Mouse (Mus musculus): Measurements from ENCODE around the gene Psmc5. TPM values are rescaled to one million over a fixed set of nuclear protein-coding genes. Genes with fewer than 3 reads are reported as not detected.
"Not testable (repeated sequence)": the region's sequence is repeated elsewhere in the genome, so short reads cannot be mapped to it uniquely, and the experiment has no call there.

The Psmc5 gene
- polyA plus RNA-seq (2017; shearing (Covaris generic)) = 100 to 1,000 TPM; 145 to 157 (median 154) TPM

DNA sequence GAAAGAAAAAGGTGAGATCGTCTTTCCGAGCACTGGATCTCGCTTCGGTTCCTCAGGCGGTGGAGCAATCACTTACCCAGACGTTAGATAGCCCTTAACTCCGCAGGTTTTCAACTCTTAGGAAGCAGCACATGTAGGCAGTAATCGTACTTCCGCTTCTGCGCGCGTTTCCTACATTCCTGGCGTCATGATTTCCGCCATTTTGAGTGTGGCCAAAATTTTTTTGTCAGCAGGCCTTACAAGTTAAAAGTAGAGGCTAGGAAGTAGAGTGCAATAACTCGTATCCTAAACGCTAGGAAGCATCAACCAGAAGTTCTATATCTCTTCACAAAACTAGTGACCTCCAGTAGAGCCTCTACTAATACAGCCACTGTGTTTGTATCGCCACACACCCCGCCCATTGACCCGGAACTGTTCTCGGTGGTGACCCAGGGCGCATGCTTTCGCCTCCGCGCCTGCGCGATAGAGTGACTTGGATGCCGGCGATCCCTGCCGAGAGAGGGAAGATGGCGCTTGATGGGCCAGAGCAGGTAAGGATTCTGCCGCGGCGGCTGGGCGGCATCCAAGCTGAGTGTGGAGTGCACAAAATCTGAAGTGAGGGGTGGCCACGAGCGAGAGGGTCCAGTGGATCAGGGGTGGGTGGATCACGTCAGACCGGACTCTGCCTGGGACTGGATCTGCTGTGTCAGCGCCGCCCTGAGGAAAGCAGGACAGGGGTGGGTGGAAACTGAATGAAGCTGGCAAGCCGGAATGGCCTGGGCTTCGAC lies at the start of gene Psmc5, which contains the start of gene Ftsj3:
Gene Psmc5, plus strand, starts transcription at position 470 of the 767 bp plus-strand sequence.
Gene Ftsj3, minus strand, starts transcription at position 395 of the 767 bp plus-strand sequence.
- ATAC-seq = peak; percentile 88

DNA sequence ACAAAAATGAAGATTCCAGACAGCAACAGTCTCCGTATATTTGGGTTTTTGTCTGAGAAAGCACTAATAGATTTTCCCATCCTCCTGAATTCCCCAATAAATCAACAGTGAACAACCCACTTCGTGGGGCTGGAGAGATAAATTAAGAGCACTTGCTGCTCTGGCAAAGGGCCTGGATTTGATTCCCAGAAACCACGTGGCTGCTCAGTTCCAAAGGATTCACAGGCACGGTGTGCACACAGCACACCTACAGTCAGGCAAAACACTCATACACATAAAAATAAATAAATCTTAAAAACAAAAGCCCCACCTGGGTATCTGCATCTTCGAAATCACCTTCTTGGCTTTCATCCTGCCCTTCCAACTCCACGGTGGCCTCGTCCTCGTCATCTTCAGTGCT lies 43.2 kb upstream of the Psmc5 start:
- no peak for ATAC-seq

DNA sequence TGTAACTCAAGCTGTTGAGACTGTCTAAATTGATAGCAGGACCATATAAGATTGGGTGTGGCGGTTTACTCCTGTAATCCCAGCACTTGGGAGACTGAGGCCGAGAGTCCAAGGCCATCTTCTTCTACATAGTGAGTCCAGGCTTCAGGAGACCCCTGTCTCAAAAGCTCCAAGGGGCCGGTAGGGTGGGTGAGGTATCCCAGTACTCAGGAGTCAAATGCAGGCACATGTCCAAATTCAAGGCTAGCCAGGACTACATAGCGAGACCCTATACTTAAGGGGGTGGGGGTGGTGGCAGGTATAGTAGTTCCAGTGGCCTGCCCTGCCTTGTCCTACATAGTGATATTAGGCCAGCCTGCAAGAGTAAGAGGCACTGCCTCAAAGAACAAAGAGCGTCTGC lies 41.1 kb upstream of the Psmc5 start:
- ATAC-seq = no peak

- no peak for ATAC-seq
Observed at GRCm38 (mm10) chr11:106215450-106215859, 40.5 kb upstream of the Psmc5 start.

- peak; percentile 86 for ATAC-seq
Observed at GRCm38 (mm10) chr11:106215927-106216729, 39.8 kb upstream of the Psmc5 start, which contains the start of gene Ccdc47. Gene Ccdc47 (minus strand): TSS chr11:106216344.

- ATAC-seq = peak; percentile 70
Observed at GRCm38 (mm10) chr11:106216730-106217490, 39.0 kb upstream of the Psmc5 start, which contains the start of gene Ddx42. Gene Ddx42 (plus strand): TSS chr11:106216926.

DNA sequence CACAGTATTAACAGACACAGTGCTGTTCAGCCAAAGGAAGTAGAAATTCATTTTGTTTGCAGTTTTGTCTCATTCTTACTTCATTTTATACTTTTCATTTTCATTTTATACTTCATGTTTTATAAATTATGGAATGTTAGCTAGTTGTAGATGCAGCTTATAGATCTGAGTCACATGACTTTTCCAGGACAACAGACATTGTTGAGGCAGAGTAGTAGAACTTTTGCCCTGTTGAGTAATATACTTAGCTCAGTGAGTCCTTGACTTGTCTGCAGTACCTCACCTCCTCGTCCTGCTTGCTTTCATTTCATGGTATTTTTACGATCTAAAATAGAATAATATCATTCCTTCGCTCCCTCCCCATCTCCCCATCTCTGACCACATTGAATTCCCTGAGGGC lies 35.4 kb upstream of the Psmc5 start:
- no peak for ATAC-seq

GRCm38 (mm10) chr11:106233978-106234377 lies 22.0 kb upstream of the Psmc5 start:
- ATAC-seq = not testable (repeated sequence)

DNA sequence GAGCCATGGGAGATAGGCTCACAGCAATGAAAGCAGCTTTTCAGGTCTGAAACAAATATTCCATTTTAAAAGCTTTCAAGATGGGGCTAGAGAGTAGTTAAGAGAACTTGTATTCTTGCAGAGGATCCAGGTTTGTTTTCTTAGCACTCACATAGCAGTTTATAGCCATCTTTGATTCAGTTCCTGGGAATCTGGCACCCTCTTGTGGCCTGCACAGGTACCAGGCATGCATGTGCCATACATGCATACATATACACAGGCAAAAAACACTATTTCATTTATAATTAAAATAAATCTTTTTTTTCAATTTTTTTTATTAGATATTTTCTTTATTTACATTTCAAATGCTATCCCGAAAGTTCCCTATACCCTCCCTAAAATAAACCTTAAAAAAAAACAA lies 9.1 kb upstream of the Psmc5 start:
- ATAC-seq = no peak

GRCm38 (mm10) chr11:106249326-106249725 lies 6.6 kb upstream of the Psmc5 start:
- ATAC-seq = no peak

DNA sequence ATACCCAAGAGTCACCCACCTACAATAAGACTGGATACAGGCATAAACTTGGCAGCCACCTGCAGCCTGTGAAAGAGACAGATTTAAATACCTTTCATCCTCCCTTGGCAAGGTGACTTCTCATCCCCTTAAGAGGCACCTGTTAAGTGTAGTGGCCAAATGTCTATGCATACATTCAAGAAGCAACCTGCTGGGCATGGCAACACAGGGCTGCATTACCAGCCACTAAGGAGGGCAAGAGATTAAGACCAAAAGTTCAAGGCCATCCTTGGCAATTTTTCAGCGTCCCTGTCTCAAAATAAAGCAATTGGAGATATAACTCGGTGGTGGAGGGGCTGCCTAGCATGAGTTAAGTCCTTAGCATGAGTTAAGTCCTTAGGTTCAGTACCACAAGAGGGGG lies 1.2 kb upstream of the Psmc5 start:
- no peak for ATAC-seq

DNA sequence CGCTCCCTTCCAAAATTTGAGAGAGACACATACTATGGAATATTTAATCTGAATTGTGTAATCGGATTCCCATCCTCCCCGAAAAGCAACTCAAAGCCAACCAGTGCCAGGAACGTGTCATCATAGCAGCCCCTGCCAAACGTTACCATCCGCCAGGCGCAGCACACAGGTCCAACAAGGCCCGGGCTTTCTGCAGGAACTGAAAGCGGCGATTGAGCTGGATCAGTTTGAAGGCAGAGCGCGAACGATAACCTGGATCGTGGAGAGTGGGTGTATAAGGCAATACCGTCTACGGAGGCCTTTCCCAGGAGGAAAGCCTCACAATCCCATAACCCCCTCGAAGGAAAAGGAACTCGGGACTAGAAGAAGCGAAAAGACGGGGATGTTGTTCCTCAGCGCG lies 780 bp upstream of the Psmc5 start:
- ATAC-seq = no peak

GRCm38 (mm10) chr11:106256775-106257174 lies 821 bp downstream of the Psmc5 start:
- ATAC-seq = no peak

GRCm38 (mm10) chr11:106260826-106261450 lies 5.0 kb downstream of the Psmc5 start:
- no peak for ATAC-seq

GRCm38 (mm10) chr11:106263963-106264362 lies 8.0 kb downstream of the Psmc5 start:
- no peak for ATAC-seq

- no peak for ATAC-seq
Observed at GRCm38 (mm10) chr11:106264988-106265387, 9.0 kb downstream of the Psmc5 start.

DNA sequence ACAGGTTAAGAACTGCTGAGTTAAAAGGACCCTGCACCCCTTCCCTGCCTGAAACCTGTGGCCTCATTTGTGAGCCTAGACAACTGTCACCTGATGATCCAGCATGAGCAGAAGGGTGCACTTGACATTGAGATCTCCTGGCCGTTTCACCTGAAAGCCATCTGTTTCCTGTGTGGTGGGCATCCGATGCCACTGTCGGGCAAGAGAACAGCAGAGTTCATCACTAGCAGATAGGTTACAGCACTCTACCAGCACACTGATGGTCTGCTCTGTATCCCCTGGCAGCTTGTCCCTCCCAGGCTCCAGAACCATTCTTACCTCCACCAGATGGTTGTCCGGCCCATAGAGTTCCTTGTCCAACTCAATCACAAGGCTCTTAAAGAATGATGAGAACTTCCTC lies 9.6 kb downstream of the Psmc5 start:
- ATAC-seq = no peak

DNA sequence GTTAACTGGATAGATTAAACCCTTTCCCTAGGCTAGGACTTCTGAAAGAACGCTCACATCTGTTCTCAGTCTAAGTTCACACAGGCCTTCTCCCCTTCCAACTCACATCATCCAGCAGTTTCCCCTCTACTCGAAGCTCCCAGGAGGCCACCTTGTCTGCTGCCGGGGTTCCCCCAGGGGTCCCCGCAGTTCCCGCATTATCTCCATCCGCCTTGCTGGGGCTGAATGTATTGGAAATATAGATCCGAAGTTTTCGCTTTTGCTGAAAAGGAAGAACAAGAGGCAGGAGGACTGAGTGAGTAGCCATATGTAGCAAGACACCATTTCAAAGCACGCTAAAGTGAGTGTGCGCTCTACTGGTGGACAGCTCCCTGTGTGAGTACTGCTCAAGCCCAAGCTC lies 10.5 kb downstream of the Psmc5 start:
- no peak for ATAC-seq

DNA sequence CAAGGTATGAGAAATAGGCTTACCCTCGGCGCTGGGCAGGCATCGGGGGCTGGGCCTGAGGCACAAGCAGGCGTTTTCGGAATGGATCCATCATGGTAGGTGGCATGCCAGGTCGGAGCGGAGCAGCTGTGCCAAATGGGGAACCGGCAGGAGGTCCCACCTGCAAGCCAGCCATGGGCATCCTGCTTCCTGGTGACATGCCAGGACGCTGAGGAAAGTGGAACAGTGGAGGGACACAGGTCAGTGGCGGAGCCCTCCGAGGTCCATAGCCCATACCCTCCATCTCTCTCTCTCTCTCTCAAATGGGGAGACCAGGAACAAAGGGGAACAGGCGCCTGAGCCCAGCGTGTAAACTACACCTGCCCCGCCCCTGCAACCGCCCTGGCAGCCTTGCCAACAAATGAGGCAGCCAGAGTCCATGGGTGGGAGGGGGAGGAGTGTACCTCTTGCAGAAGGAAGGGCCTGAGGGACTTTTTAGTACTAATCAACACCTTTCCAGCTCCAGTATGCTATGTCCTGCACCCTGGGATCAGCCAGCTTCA lies 11.4 kb downstream of the Psmc5 start:
- no peak for ATAC-seq

GRCm38 (mm10) chr11:106267871-106268270 lies 11.9 kb downstream of the Psmc5 start:
- ATAC-seq = no peak

DNA sequence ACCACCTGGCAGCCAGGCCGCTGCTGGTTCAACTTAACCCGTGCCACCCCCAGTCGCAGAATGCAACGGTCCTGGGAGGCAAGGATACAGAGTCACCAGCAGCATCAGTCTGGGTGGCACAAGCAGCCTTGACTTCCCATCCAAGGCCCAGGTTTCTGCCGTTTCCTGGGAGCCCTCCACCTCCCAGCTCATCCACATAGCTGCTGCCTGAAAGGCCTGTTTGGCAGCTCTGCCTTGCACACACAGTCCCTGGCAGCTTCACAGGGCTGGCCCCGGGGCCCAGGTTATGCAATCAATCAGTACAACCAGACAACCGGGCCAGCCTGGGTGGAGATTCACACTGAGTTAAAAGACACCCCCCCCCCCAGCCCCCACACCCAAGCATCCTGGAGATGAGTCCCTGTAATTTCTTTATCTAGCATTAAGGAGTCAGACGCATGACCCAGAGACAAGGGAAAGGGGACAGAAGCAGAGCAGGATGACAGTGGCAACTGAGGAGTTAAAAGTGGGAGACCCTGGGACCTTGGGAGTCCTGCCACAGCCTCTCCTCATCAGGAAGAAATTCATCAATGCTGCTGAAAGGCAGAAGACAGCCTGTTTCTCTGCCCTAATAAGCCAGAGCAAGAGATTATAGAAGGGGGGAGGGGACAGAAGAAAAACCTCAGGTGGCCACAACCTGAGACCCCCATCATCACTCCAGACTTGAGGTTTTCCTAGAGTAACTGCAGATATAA lies 12.5 kb downstream of the Psmc5 start:
- no peak for ATAC-seq

Measured in inflammation-experienced regulatory T-cells, adult 6 months (primary cell).